Mouse (Mus musculus): ENCODE data around the gene Prpsap1.
"Not testable (repeated sequence)": the region's sequence is repeated elsewhere in the genome, so short reads cannot be mapped to it uniquely, and the experiment has no call there.

Gene Prpsap1

GRCm38 (mm10) chr11:116426852-116427575 is 67.0 kb downstream of the Prpsap1 start:
- no peak for DNase-seq

- DNase-seq = not testable (repeated sequence)
Observed at GRCm38 (mm10) chr11:116426328-116426727, 67.7 kb downstream of the Prpsap1 start.

- no peak for DNase-seq
Observed at GRCm38 (mm10) chr11:116424621-116425407, 69.2 kb downstream of the Prpsap1 start.

- DNase-seq = no peak
Observed at GRCm38 (mm10) chr11:116423782-116424620, 70.0 kb downstream of the Prpsap1 start.

DNA sequence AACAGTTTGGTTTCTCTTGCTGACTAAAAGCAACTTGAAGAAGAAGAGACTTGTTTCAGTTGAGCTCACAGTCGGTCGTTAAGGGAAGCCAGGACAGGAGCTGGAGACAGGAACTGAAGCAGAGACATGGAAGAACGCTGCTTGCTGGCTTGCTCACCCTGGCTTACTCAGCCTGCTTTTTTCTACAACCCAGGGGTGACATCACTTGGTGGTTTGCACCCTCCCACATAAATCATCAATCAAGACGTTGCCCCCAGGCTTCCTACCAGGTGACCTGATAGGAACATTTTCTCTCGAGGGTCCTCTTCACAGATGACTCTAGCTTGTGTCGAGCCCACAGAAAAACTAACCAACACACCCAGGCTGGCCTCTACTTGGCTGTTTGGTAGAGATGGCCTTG is 70.8 kb downstream of the Prpsap1 start:
- no peak for DNase-seq

- no peak for DNase-seq
Observed at GRCm38 (mm10) chr11:116422562-116422961, 71.4 kb downstream of the Prpsap1 start.

DNA sequence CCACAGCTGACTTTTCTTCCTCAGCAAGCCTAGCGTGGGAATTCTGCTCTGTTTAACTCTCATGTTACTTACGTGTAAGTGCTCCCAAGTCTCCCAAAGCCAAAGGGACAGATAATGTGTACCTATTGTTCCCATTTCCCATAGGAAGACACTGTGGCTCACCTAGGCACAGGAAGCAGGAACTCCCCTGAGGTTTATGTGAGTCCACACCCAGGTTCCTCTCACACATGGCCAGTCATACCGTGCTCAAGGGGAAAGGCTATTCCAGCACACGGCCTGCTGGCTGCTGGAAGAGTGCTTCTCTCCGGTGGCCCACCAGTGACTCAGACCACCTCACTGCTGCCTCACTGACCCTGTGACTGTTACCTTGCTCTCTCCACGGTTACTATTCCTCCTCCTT is 72.9 kb downstream of the Prpsap1 start:
- no peak for DNase-seq

All from kidney, adult 11 months (tissue).